Comparison of ENCODE assay signal across 15 mouse cellular contexts in the genomic region with DNA sequence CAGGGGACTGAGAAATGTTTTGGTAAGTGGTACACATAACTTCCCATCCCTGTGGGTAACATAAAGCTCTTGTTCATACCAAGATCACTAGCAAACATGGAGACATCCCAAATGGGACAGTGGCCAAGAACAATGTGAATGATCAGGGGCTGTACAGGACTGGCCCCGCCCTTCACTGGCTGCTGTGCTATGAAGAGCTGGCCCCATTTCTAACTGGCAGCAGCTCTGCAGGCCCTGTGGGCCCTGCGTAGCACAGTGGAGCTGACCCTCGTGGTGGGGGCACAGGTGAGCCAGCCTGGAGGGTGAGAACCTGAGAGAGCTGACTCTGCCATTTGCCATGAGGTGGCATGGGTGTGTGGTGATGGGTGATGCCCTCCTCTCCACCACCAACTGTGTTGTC.
A peak's percentile ranks its signal among the peaks of the same experiment; 100 is the strongest.
DNase-seq lines count a peak whose midpoint lies in the region; ATAC-seq lines count a peak whose summit lies in the region.
"Had no signal": no experiment of that assay in that cellular context is flagged by ENCODE, and none has a peak within 500 bp of the region (broad histone marks: within the 10 kb centered on the region; RNA-seq: fewer than 3 reads in every experiment).

No protein-coding gene starts in this region.

- H3K4me3 ChIP-seq in hindbrain, embryonic 13.5 days: no peak overlapping the region
- H3K4me3 ChIP-seq in hindbrain, embryonic 11.5 days (ENCODE audit: low read depth, low read length): no peak overlapping the region
- no peak overlapping the region for H3K4me3 ChIP-seq in limb, embryonic 15.5 days
- no peak overlapping the region for H3K4me3 ChIP-seq in heart, embryonic 12.5 days
- H3K4me3 ChIP-seq: heart, embryonic 13.5 days; midbrain, embryonic 12.5 days had no signal

- H3K4me1 ChIP-seq in hindbrain, embryonic 13.5 days (replicated peaks): peaks cover 41% of the 10 kb centered on the region
- no peaks in the 10 kb centered on the region for H3K4me1 ChIP-seq in hindbrain, embryonic 11.5 days (replicated peaks; ENCODE audit: control insufficient read depth, insufficient read depth, low read length)
- no peaks in the 10 kb centered on the region for H3K4me1 ChIP-seq in limb, embryonic 15.5 days
- H3K4me1 ChIP-seq in heart, embryonic 12.5 days (replicated peaks): no peaks in the 10 kb centered on the region
- H3K4me1 ChIP-seq: heart, embryonic 13.5 days had no signal

- no peak overlapping the region for H3K4me2 ChIP-seq in hindbrain, embryonic 13.5 days
- H3K4me2 ChIP-seq in hindbrain, embryonic 11.5 days (replicated peaks; ENCODE audit: low read depth, low read length): no peak overlapping the region
- no peak overlapping the region for H3K4me2 ChIP-seq in limb, embryonic 15.5 days
- no peak overlapping the region for H3K4me2 ChIP-seq in heart, embryonic 12.5 days
- H3K4me2 ChIP-seq: heart, embryonic 13.5 days; midbrain, embryonic 12.5 days had no signal

- ATAC-seq in hindbrain, embryonic 13.5 days (ENCODE audit: low FRiP score): 0 out of 2 replicates have a peak, but pooled peaks have one; percentile 19
- ATAC-seq in hindbrain, embryonic 11.5 days (ENCODE audit: low FRiP score): no peak
- peak; percentile 72; the same call in 1 of the 2 replicates for ATAC-seq in limb, embryonic 15.5 days (ENCODE audit: insufficient number of reproducible peaks, low FRiP score, low TSS enrichment, low read depth)
- no peak for ATAC-seq in heart, embryonic 12.5 days (ENCODE audit: insufficient number of reproducible peaks, low FRiP score)

- peak; percentile 45 to 61 for DNase-seq in cerebellum, postnatal 10 days
- no peak for DNase-seq in cerebellum, adult 8-10 months
- no peak for DNase-seq in hindbrain, embryonic 11.5 days (ENCODE audit: low spot score)
- peak; percentile 24 for DNase-seq in 3134 (ENCODE audit: extremely low read depth, insufficient read length, low spot score)
- no peak for DNase-seq in left cerebral cortex, postnatal 25 days (ENCODE audit: low spot score in 2 of 2)
- DNase-seq: cerebellum, adult 11-12 months; kidney, adult 2 months; kidney, postnatal 36 days; lung, postnatal 14 days; thymus, postnatal 14 days had no signal

- 86% methylated on average over 3 of the region's 3 CpGs for WGBS in hindbrain, embryonic 13.5 days
- 79% methylated on average over 3 of the region's 3 CpGs for WGBS in hindbrain, embryonic 11.5 days
- WGBS in limb, embryonic 15.5 days: 60% methylated on average over 3 of the region's 3 CpGs
- 76% methylated on average over 3 of the region's 3 CpGs for whole genome bisulfite sequencing in heart, embryonic 12.5 days

- no peak overlapping the region for H3K9ac ChIP-seq in hindbrain, embryonic 13.5 days
- no peak overlapping the region for H3K9ac ChIP-seq in hindbrain, embryonic 11.5 days (ENCODE audit: low read depth, low read length)
- no peak overlapping the region for H3K9ac ChIP-seq in limb, embryonic 15.5 days
- no peak overlapping the region for H3K9ac ChIP-seq in heart, embryonic 12.5 days
- H3K9ac ChIP-seq: heart, embryonic 13.5 days; midbrain, embryonic 12.5 days had no signal

- no peaks in the 10 kb centered on the region for H3K9me3 ChIP-seq in hindbrain, embryonic 13.5 days
- no peaks in the 10 kb centered on the region for H3K9me3 ChIP-seq in hindbrain, embryonic 11.5 days (ENCODE audit: control insufficient read depth, low read length)
- no peaks in the 10 kb centered on the region for H3K9me3 ChIP-seq in limb, embryonic 15.5 days
- no peaks in the 10 kb centered on the region for H3K9me3 ChIP-seq in heart, embryonic 12.5 days (replicated peaks)
- H3K9me3 ChIP-seq: heart, embryonic 13.5 days; midbrain, embryonic 12.5 days had no signal

- H3K27me3 ChIP-seq in hindbrain, embryonic 13.5 days: no peaks in the 10 kb centered on the region
- no peaks in the 10 kb centered on the region for H3K27me3 ChIP-seq in hindbrain, embryonic 11.5 days (ENCODE audit: control insufficient read depth, insufficient read depth, low read length)
- H3K27me3 ChIP-seq in limb, embryonic 15.5 days: no peaks in the 10 kb centered on the region
- H3K27me3 ChIP-seq in heart, embryonic 12.5 days (replicated peaks): no peaks in the 10 kb centered on the region
- H3K27me3 ChIP-seq: heart, embryonic 13.5 days; midbrain, embryonic 12.5 days had no signal

- H3K36me3 ChIP-seq in hindbrain, embryonic 13.5 days: no peaks in the 10 kb centered on the region
- no peaks in the 10 kb centered on the region for H3K36me3 ChIP-seq in hindbrain, embryonic 11.5 days (ENCODE audit: control insufficient read depth, insufficient read depth, low read length)
- no peaks in the 10 kb centered on the region for H3K36me3 ChIP-seq in limb, embryonic 15.5 days
- H3K36me3 ChIP-seq in heart, embryonic 12.5 days: no peaks in the 10 kb centered on the region
- H3K36me3 ChIP-seq: heart, embryonic 13.5 days; midbrain, embryonic 12.5 days had no signal

- intact Hi-C loops in left cerebral cortex, postnatal 25 days (cut with DNase I): no loop called here

- H3K27ac ChIP-seq in hindbrain, embryonic 13.5 days: peak overlapping the region; percentile 42; the same call in 1 of the 2 replicates
- no peak overlapping the region for H3K27ac ChIP-seq in hindbrain, embryonic 11.5 days (ENCODE audit: low read depth, low read length)
- no peak overlapping the region for H3K27ac ChIP-seq in limb, embryonic 15.5 days
- no peak overlapping the region for H3K27ac ChIP-seq in heart, embryonic 12.5 days (ENCODE audit: poor library complexity, severe bottlenecking)
- H3K27ac ChIP-seq: heart, embryonic 13.5 days; midbrain, embryonic 12.5 days had no signal

Comparison
In these comparisons a context has a peak if more than half of its experiments do, and no peak if none do; other contexts are left out.
1. DNase-seq: peak in cerebellum, postnatal 10 days (2 of 2) and 3134 (single experiment); none in cerebellum, adult 8-10 months (single experiment), hindbrain, embryonic 11.5 days (single experiment) and left cerebral cortex, postnatal 25 days (0 of 2).
2. ATAC-seq: peak in hindbrain, embryonic 13.5 days (single experiment) and limb, embryonic 15.5 days (single experiment); none in hindbrain, embryonic 11.5 days (single experiment) and heart, embryonic 12.5 days (single experiment).